In the genomic region with DNA sequence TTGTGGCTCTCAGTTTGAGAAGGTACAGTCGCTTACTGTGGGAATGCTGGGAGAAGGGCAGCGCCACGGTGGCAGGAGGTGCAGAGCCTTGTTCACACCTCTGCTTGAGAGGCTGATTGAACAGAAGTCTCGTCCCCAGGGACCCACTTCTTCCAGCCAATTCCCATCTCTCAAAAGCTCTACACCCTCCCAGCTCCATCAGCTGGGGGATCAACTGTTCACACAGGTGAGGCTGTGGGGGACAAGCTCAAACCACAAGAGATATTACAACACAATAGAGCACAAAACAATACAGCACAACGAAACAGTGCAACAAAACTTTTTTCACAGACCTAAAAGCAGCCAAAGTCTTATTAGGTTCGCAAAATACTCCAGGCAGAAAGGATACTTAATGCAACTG, we compare ENCODE assay signal across 21 mouse cellular contexts.
DNase-seq lines count a peak whose midpoint lies in the region; ATAC-seq lines count a peak whose summit lies in the region.
"Had no signal": no experiment of that assay in that cellular context is flagged by ENCODE, and none has a peak within 500 bp of the region (broad histone marks: within the 10 kb centered on the region; RNA-seq: fewer than 3 reads in every experiment).

No protein-coding gene starts in this region.

- peak; percentile 31 for DNase-seq in embryonic facial prominence, embryonic 14.5 days (ENCODE audit: low spot score)
- no peak for DNase-seq in embryonic facial prominence, embryonic 10.5 days (ENCODE audit: low spot score)
- DNase-seq in heart, adult 11 months, result peak; percentile 59
- DNase-seq in heart, embryonic 10.5 days (ENCODE audit: low spot score), result no peak
- DNase-seq: adrenal gland, adult 2 months; adrenal gland, adult 8-10 months; adrenal gland, postnatal 10 days; adrenal gland, postnatal 14 days; adrenal gland, postnatal 25 days; adrenal gland, postnatal 36 days; B cell, adult 2 months; cerebellum, adult 11 months; cerebellum, adult 11-12 months; cerebellum, adult 18-20 months had no signal

- no peaks in the 10 kb centered on the region for H3K36me3 ChIP-seq in embryonic facial prominence, embryonic 14.5 days (ENCODE audit: control insufficient read depth, insufficient read depth, low read length)
- no peaks in the 10 kb centered on the region for H3K36me3 ChIP-seq in embryonic facial prominence, embryonic 10.5 days (replicated peaks)
- H3K36me3 ChIP-seq in heart, embryonic 10.5 days, result no peaks in the 10 kb centered on the region
- H3K36me3 ChIP-seq in embryonic facial prominence, embryonic 15.5 days, result no peaks in the 10 kb centered on the region
- H3K36me3 ChIP-seq: G1E had no signal

- no peaks in the 10 kb centered on the region for H3K27me3 ChIP-seq in embryonic facial prominence, embryonic 14.5 days (replicated peaks; ENCODE audit: control insufficient read depth, insufficient read depth, low read length)
- no peaks in the 10 kb centered on the region for H3K27me3 ChIP-seq in embryonic facial prominence, embryonic 10.5 days (replicated peaks; ENCODE audit: low read depth, poor library complexity, severe bottlenecking)
- no peaks in the 10 kb centered on the region for H3K27me3 ChIP-seq in heart, embryonic 10.5 days (ENCODE audit: insufficient read depth, poor library complexity, severe bottlenecking)
- no peaks in the 10 kb centered on the region for H3K27me3 ChIP-seq in embryonic facial prominence, embryonic 15.5 days
- H3K27me3 ChIP-seq: CH12.LX, Patski had no signal

- no peak overlapping the region for H3K27ac ChIP-seq in embryonic facial prominence, embryonic 14.5 days (replicated peaks; ENCODE audit: low read depth, low read length)
- H3K27ac ChIP-seq in embryonic facial prominence, embryonic 10.5 days (replicated peaks), result no peak overlapping the region
- no peak overlapping the region for H3K27ac ChIP-seq in heart, embryonic 10.5 days
- no peak overlapping the region for H3K27ac ChIP-seq in embryonic facial prominence, embryonic 15.5 days (replicated peaks)

- no peak overlapping the region for H3K4me3 ChIP-seq in embryonic facial prominence, embryonic 14.5 days (ENCODE audit: low read depth, low read length)
- no peak overlapping the region for H3K4me3 ChIP-seq in embryonic facial prominence, embryonic 10.5 days
- no peak overlapping the region for H3K4me3 ChIP-seq in heart, embryonic 10.5 days
- no peak overlapping the region for H3K4me3 ChIP-seq in embryonic facial prominence, embryonic 15.5 days (replicated peaks)

- no peak for ATAC-seq in embryonic facial prominence, embryonic 14.5 days (ENCODE audit: low read depth)
- ATAC-seq in embryonic facial prominence, embryonic 15.5 days (ENCODE audit: insufficient number of reproducible peaks, low FRiP score, low TSS enrichment, low read depth), result peak; percentile 54; the same call in 1 of the 2 replicates
- no peak for ATAC-seq in granulocyte monocyte progenitor cell, adult 5-6 weeks (replicated peaks; ENCODE audit: poor library complexity, severe bottlenecking)
- ATAC-seq: activated CD4-positive, CD25-positive, alpha-beta regulatory T cell, adult 4 months; CD4-positive, CD25-positive, alpha-beta regulatory T cell, adult 4 months; Patski had no signal

- no peak overlapping the region for H3K9ac ChIP-seq in embryonic facial prominence, embryonic 14.5 days (ENCODE audit: low read depth, low read length)
- no peak overlapping the region for H3K9ac ChIP-seq in embryonic facial prominence, embryonic 15.5 days

- no peaks in the 10 kb centered on the region for H3K4me1 ChIP-seq in embryonic facial prominence, embryonic 14.5 days (ENCODE audit: control insufficient read depth, insufficient read depth, low read length)
- peaks cover 8% of the 10 kb centered on the region for H3K4me1 ChIP-seq in embryonic facial prominence, embryonic 10.5 days
- H3K4me1 ChIP-seq in heart, embryonic 10.5 days, result no peaks in the 10 kb centered on the region
- H3K4me1 ChIP-seq in embryonic facial prominence, embryonic 15.5 days, result no peaks in the 10 kb centered on the region

- 74% methylated on average over 6 of the region's 6 CpGs for WGBS in embryonic facial prominence, embryonic 14.5 days
- 85% methylated on average over 6 of the region's 6 CpGs for WGBS in embryonic facial prominence, embryonic 10.5 days
- WGBS in heart, embryonic 10.5 days, result 73% methylated on average over 6 of the region's 6 CpGs
- 72% methylated on average over 6 of the region's 6 CpGs for WGBS in embryonic facial prominence, embryonic 15.5 days

- no peaks in the 10 kb centered on the region for H3K9me3 ChIP-seq in embryonic facial prominence, embryonic 14.5 days (ENCODE audit: control insufficient read depth, low read length)
- H3K9me3 ChIP-seq in embryonic facial prominence, embryonic 10.5 days, result no peaks in the 10 kb centered on the region
- no peaks in the 10 kb centered on the region; the same call in 1 of the 2 replicates for H3K9me3 ChIP-seq in heart, embryonic 10.5 days
- no peaks in the 10 kb centered on the region for H3K9me3 ChIP-seq in embryonic facial prominence, embryonic 15.5 days (replicated peaks)
- H3K9me3 ChIP-seq: G1E had no signal

- H3K4me2 ChIP-seq in embryonic facial prominence, embryonic 14.5 days (ENCODE audit: low read depth, low read length), result no peak overlapping the region
- no peak overlapping the region for H3K4me2 ChIP-seq in embryonic facial prominence, embryonic 15.5 days (replicated peaks)

Comparison
In these comparisons a context has a peak if more than half of its experiments do, and no peak if none do; other contexts are left out.
1. DNase-seq: peak in embryonic facial prominence, embryonic 14.5 days (single experiment) and heart, adult 11 months (single experiment); none in embryonic facial prominence, embryonic 10.5 days (single experiment) and heart, embryonic 10.5 days (single experiment).